Mouse (Mus musculus) adrenal gland (tissue): ENCODE results near the gene 4930449I24Rik.
"Not testable (repeated sequence)": the region's sequence is repeated elsewhere in the genome, so short reads cannot be mapped to it uniquely, and the experiment has no call there.

Source experiments
- intact Hi-C: fragments of 180-260 bp; cut with DNase I; formaldehyde crosslinking; loops from one replicate; pipeline ENCODE4 v1.15.1; 2025
- long read RNA-seq, 2 experiments: library from polyadenylated mRNA; unstranded; transcript quantifications; one replicate each; pipeline ENCODE4 v2.0.0; 2020; ENCODE audit warnings: borderline replicate concordance in 1 of 2; ENCODE audit not compliant: insufficient replicate concordance in 1 of 2

4930449I24Rik gene
- long read RNA-seq, experiment 1, result 0 reads
- long read RNA-seq, experiment 2, result 0 reads

DNA sequence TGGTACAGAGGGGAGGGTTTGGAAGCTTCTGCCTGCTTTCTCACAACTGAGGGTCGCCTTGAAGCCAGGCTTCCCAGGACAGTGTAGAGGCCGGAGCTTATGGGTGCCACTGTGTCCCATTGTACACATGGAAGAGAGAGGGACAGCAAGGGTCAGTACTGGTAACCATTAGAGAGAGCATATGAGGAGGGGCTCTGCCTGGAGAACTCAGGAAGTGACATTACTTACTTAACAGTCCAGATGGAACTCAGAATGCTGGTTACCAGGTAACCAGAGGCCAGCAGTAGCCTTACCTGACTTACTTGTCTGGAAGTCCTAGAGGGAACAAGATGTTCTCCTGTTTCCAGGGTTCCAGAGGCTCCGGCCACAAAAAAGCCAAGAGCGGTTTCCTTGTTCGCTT lies at the start of gene 4930449I24Rik:
Gene 4930449I24Rik, plus strand, starts transcription at position 301 of the 400 bp plus-strand sequence.
- intact Hi-C loops, result not testable (repeated sequence)

GRCm38 (mm10) chr5:146453556-146453955 lies 48.6 kb upstream of the 4930449I24Rik start:
- intact Hi-C loops, result no loop called here

- intact Hi-C loops, result no loop called here
Observed at GRCm38 (mm10) chr5:146461612-146462011, 40.6 kb upstream of the 4930449I24Rik start.

DNA sequence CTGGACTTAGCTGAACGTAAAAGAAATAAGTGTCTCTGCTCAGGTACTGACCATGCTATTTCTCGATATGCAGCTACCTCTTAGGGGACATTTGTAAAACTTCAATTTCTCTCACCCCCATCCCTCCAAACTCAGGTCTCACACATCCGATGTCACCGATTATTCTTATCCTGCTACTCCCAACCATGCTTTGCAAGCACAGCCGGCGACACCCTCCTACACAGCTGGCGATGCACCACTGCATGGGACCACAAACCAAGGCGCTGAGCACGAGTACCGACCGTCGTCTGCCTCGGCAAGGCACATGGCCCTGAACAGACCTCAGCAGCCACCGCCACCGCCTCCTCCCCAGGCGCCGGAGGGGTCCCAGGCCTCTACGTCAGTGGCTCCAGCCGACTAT lies 35.5 kb upstream of the 4930449I24Rik start:
- intact Hi-C loops, result no loop called here

- intact Hi-C loops, result no loop called here
Observed at GRCm38 (mm10) chr5:146468311-146468710, 33.9 kb upstream of the 4930449I24Rik start.

- intact Hi-C loops, result loop anchor here (10.0 kb wide), 1 partner anchor 136 kb away; no protein-coding TSS in a partner anchor
Observed at GRCm38 (mm10) chr5:146470821-146471220, 31.4 kb upstream of the 4930449I24Rik start.

GRCm38 (mm10) chr5:146471311-146471710 lies 30.9 kb upstream of the 4930449I24Rik start:
- intact Hi-C loops, result loop anchor here (10.0 kb wide), 1 partner anchor 137 kb away; no protein-coding TSS in a partner anchor

GRCm38 (mm10) chr5:146471821-146472220 lies 30.4 kb upstream of the 4930449I24Rik start:
- intact Hi-C loops, result loop anchor here (10.0 kb wide), 1 partner anchor 137 kb away; no protein-coding TSS in a partner anchor

- intact Hi-C loops, result loop anchor here (10.0 kb wide), 1 partner anchor 145 kb away; no protein-coding TSS in a partner anchor
Observed at GRCm38 (mm10) chr5:146479564-146479963, 22.6 kb upstream of the 4930449I24Rik start.

DNA sequence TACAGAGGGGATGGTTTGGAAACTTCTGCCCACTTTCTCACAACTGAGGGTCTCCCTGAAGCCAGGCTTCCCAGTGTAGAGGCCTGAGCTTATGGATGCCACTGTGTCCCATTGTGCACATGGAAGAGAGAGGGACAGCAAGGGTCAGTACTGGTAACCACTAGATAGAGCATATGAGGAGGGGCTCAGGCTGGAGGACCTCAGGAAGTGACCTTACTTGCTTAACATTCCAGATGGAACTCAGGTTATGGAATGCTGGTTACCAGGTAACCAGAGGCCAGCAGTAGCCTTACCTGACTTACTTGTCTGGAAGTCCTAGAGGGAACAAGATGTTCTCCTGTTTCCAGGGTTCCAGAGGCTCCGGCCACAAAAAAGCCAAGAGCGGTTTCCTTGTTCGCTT lies 20.5 kb upstream of the 4930449I24Rik start, which contains the start of gene Gm6408:
Gene Gm6408, plus strand, starts transcription at position 301 of the 400 bp plus-strand sequence.
- intact Hi-C loops, result not testable (repeated sequence)

- intact Hi-C loops, result not testable (repeated sequence)
Observed at GRCm38 (mm10) chr5:146488959-146489358, 13.2 kb upstream of the 4930449I24Rik start.

DNA sequence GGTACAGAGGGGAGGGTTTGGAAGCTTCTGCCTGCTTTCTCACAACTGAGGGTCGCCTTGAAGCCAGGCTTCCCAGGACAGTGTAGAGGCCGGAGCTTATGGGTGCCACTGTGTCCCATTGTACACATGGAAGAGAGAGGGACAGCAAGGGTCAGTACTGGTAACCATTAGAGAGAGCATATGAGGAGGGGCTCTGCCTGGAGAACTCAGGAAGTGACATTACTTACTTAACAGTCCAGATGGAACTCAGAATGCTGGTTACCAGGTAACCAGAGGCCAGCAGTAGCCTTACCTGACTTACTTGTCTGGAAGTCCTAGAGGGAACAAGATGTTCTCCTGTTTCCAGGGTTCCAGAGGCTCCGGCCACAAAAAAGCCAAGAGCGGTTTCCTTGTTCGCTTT lies 11.1 kb upstream of the 4930449I24Rik start, which contains the start of gene Gm6370:
Gene Gm6370, plus strand, starts transcription at position 301 of the 400 bp plus-strand sequence.
- intact Hi-C loops, result not testable (repeated sequence)

GRCm38 (mm10) chr5:146513823-146514222 lies 11.6 kb downstream of the 4930449I24Rik start, which contains the start of gene Gm3402:
TSS of gene Gm3402 (plus strand) at chr5:146514123.
- intact Hi-C loops, result not testable (repeated sequence)

DNA sequence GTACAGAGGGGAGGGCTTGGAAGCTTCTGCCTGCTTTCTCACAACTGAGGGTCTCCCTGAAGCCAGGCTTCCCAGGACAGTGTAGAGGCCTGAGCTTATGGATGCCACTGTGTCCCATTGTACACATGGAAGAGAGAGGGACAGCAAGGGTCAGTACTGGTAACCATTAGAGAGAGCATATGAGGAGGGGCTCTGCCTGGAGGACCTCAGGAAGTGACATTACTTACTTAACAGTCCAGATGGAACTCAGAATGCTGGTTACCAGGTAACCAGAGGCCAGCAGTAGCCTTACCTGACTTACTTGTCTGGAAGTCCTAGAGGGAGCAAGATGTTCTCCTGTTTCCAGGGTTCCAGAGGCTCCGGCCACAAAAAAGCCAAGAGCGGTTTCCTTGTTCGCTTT lies 23.3 kb downstream of the 4930449I24Rik start, which contains the start of gene Gm3404:
Gene Gm3404, plus strand, starts transcription at position 301 of the 400 bp plus-strand sequence.
- intact Hi-C loops, result not testable (repeated sequence)

- intact Hi-C loops, result not testable (repeated sequence)
Observed at GRCm38 (mm10) chr5:146537347-146537746, 35.1 kb downstream of the 4930449I24Rik start, which contains the start of gene Gm3409. TSS of gene Gm3409 (plus strand) at chr5:146537647.
